Mouse (Mus musculus) C2C12 (cell line): ENCODE data around the gene Cdiptos. TPM values are rescaled to one million over a fixed set of nuclear protein-coding genes. Genes with fewer than 3 reads are reported as not detected.

Experiments used
- H3K27me3 ChIP-seq: one replicate; pipeline ENCODE4 v1.6.1; 2011; ENCODE audit not compliant: control insufficient read depth, insufficient read depth, insufficient read length
- H3K36me3 ChIP-seq: one replicate; pipeline ENCODE4 v1.6.1; 2011; ENCODE audit not compliant: control insufficient read depth, insufficient read depth
- H3K4me3 ChIP-seq: one replicate; pipeline ENCODE4 v1.5.1; 2011; ENCODE audit warnings: mild to moderate bottlenecking, control low read depth; ENCODE audit not compliant: poor library complexity, insufficient read depth, severe bottlenecking
- H3K79me2 ChIP-seq: one replicate; pipeline ENCODE4 v1.6.1; 2011; ENCODE audit not compliant: control insufficient read depth, insufficient read depth
- H3K79me3 ChIP-seq: one replicate; pipeline ENCODE4 v1.6.1; 2011; ENCODE audit warnings: low read depth, control low read depth
- H3ac ChIP-seq: one replicate; pipeline ENCODE3; 2011; ENCODE audit warnings: low read depth; ENCODE audit not compliant: control insufficient read depth, insufficient read length
- CEBPB ChIP-seq: IDR thresholded peaks from one replicate; pipeline ENCODE4 v1.6.1; 2011; ENCODE audit warnings: low read depth, mild to moderate bottlenecking, control low read depth, moderate library complexity
- CTCF ChIP-seq: IDR thresholded peaks from one replicate; pipeline ENCODE4 v1.5.1; 2011; ENCODE audit not compliant: control insufficient read depth, insufficient read depth, insufficient read length
- FOSL1 ChIP-seq: IDR thresholded peaks from one replicate; pipeline ENCODE4 v1.8.0; 2011; ENCODE audit warnings: mild to moderate bottlenecking, low read length; ENCODE audit not compliant: poor library complexity, insufficient read depth, severe bottlenecking
- MAX ChIP-seq: IDR thresholded peaks from one replicate; pipeline ENCODE4 v1.6.1; 2011; ENCODE audit warnings: mild to moderate bottlenecking, control low read depth
- MYOD1 ChIP-seq: IDR thresholded peaks from one replicate; pipeline ENCODE4 v1.6.1; 2011; ENCODE audit warnings: low read depth; ENCODE audit not compliant: control insufficient read depth, insufficient read length
- MYOG ChIP-seq: IDR thresholded peaks from one replicate; pipeline ENCODE4 v1.6.1; 2011; ENCODE audit not compliant: control insufficient read depth, insufficient read length; ENCODE audit errors: extremely low read depth
- USF1 ChIP-seq: IDR thresholded peaks from one replicate; pipeline ENCODE4 v1.6.1; 2011; ENCODE audit warnings: low read depth, mild to moderate bottlenecking, control low read depth, moderate library complexity
- polyA plus RNA-seq: library from polyadenylated mRNA; unstranded; fragments of >200 nt; fragmentation: generic; extraction: Trizol; gene quantifications from one replicate; pipeline ENCODE4 v1.2.1, GENCODE M21; 2012; ENCODE audit warnings: missing spikeins

Gene Cdiptos
- polyA plus RNA-seq, 1 experiment, result 0.06 TPM

DNA sequence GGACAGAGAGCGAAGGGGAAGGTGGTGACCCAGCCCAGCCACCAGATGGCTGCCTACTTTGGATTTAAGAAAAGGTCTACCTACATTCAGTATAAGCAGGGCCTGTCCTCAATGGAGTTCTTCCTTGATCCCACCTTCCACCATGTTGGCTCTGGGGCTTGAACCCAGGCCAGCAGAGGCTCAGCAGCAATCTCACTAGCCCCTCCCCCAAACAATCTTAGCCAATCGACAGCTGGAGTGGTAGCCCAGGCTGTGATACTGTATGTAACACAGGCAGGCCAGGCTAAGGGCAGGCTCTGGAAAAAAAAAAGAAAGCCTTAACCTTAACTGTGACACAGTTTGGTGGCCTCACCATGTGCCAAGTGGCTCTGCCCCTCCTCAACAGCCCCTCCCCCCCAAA, 35.8 kb upstream of the Cdiptos start:
- peaks cover 15% of the 10 kb centered on the region for H3K36me3 ChIP-seq
- peaks cover 19% of the 10 kb centered on the region for H3K79me3 ChIP-seq
- no peak overlapping the region for H3K4me3 ChIP-seq
- H3K79me2 ChIP-seq, result peaks cover 39% of the 10 kb centered on the region
- no peak for TF ChIP-seq MYOD1
- H3ac ChIP-seq, result no peak overlapping the region
- H3K27me3 ChIP-seq, result no peaks in the 10 kb centered on the region

DNA sequence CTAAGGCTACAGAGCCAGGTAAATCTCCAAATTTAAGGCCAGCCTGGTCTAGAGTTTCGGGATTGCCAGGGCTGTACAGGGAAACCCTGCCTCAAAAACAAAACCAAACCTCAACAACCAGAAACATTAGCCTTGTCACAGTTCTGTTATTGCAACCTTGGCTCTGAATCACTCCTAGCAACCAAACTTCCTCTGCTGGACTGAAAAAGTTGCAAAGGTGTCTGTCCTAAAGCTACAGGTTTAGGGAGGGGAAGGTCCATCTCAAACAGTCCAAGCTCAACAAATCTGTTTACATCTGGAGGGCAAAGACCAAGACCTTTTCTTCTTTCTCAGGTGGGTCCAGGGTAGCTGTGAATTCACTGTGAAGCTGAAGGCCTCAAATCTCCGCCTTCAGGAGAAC, 35.2 kb upstream of the Cdiptos start:
- no peaks in the 10 kb centered on the region for H3K27me3 ChIP-seq
- TF ChIP-seq CEBPB (no peak), MAX (no peak), FOSL1 (no peak), USF1 (no peak), MYOD1 (no peak), CTCF (no peak), MYOG (no peak)
- H3K79me3 ChIP-seq, result peaks cover 19% of the 10 kb centered on the region
- peaks cover 15% of the 10 kb centered on the region for H3K36me3 ChIP-seq
- peaks cover 39% of the 10 kb centered on the region for H3K79me2 ChIP-seq
- H3K4me3 ChIP-seq, result no peak overlapping the region
- H3ac ChIP-seq, result no peak overlapping the region

DNA sequence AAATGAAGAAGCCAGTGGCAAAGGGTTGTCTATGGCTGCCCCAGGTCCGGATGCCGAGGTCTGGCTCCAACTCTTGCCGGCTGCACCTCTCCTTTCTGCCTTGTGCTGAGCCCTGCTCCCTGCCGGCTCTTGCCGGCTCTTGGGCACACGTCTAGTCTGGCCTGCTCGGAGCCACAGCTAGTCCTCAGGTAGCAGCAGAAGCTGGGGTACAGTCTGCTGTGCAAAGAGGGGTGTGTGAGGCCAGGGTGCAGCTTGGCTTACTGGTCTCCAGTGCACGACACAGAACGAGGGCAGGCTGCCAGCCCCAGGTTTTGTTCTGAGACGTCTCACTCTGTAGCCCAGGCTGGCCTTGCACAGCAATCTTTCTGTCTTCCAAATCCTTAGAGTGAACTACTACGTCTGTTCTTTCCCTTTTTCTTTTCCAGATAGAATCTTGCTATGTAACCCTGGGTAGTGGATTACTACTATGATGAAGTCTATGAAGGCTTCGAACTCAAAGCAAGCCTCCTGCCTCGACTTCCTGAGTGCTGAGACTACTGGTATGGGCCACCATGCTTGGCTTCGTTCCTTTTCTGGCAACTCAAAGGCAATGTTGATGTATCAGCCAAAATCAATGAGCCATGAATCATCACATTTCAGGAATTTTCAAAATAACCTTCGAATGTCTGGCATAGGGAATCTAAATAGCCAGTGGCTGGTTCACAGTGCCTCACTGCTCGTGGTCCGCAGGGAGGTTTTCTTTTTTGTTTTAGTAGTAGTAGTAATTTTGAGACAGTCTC, 33.6 kb upstream of the Cdiptos start:
- H3K4me3 ChIP-seq, result no peak overlapping the region
- peaks cover 16% of the 10 kb centered on the region for H3K79me3 ChIP-seq
- H3K79me2 ChIP-seq, result peaks cover 26% of the 10 kb centered on the region
- no peak for TF ChIP-seq MYOD1
- no peak for TF ChIP-seq MYOG
- no peak for TF ChIP-seq MAX
- TF ChIP-seq CEBPB, result no peak
- no peak for TF ChIP-seq FOSL1
- no peak for TF ChIP-seq CTCF
- no peak for TF ChIP-seq USF1
- no peak overlapping the region for H3ac ChIP-seq
- H3K27me3 ChIP-seq, result no peaks in the 10 kb centered on the region
- H3K36me3 ChIP-seq, result peaks cover 6% of the 10 kb centered on the region

DNA sequence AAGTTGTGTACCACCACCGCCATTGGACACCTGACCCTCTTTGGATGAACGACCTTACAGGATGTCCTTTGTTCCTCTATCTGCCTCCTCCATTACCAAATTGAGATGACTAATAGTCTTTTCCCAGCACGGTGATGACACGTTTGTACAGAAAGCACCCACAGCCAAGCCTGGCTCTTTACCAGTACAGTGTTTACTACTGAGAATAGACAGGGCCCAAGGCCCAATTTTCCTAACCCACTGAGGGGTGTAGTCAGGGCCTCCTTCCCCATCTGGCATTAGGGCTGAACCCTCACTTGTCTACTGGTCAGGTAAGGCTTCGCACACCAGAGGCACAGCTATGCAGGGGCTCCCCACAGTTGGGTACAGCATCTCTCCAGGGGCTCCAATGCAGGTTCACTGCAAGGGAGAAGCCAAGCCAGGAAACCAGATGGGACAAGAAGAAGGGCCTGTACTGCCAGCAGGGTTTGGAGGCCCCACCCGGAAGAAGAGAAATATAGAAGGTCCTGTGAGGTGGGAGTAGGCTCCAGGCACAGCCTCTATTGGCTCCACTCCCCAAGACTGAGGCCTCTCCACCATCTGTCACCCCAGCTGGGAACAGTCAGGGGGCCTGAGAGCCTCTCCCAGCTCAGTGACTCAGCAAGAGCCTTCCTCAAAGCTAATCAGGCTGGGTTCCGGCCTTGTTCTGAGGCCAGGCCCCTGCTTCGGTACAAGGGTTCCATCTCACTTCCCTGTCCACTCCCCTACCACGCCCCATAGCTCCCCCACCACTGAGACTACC, 32.5 kb upstream of the Cdiptos start:
- peaks cover 3% of the 10 kb centered on the region for H3K36me3 ChIP-seq
- H3K79me2 ChIP-seq, result peaks cover 16% of the 10 kb centered on the region
- H3K79me3 ChIP-seq, result peaks cover 8% of the 10 kb centered on the region
- H3K4me3 ChIP-seq, result no peak overlapping the region
- H3K27me3 ChIP-seq, result no peaks in the 10 kb centered on the region
- TF ChIP-seq USF1 (no peak), MYOG (no peak), CTCF (no peak), CEBPB (no peak), MYOD1 (no peak), MAX (no peak), FOSL1 (no peak)
- H3ac ChIP-seq, result no peak overlapping the region

DNA sequence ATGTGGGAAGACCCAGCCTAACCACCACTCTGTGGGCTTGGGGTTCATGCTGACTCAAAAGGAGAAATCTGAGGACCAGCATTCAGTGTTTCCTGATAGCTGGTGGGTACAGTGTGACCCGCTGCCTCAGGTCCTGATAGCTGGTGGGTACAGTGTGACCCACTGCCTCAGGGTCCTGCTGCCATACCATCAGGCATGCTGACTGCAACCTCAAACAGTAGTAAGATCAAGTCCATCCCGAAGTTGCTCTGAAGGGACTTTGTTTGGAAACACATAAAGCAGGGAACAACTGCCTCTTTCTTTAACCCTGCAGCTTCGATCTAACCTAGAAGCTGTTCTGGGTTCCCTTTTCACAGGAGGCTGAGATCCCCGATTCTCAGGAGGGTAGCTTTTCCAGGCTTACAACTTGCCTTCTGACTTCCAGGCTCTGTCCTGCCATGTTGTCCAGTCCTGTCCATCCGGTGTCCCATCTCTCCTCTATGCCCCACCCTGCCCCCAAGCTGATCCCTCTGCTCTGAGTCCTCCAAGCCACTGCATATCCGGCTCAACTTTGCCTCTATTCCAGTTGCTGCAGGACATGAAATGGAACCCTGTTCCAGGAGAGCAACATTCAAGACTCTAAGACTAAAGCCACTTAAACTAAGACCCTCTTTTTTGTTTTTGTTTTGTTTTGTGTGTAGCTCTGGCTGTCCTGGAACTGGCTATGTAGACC, 31.6 kb upstream of the Cdiptos start:
- TF ChIP-seq FOSL1 (no peak), USF1 (no peak), MAX (no peak), CEBPB (no peak)
- Histone ChIP-seq H3K36me3 (no peaks in the 10 kb centered on the region), H3K4me3 (no peak overlapping the region), H3K79me3 (peaks cover 2% of the 10 kb centered on the region), H3ac (no peak overlapping the region), H3K79me2 (peaks cover 8% of the 10 kb centered on the region), H3K27me3 (no peaks in the 10 kb centered on the region)
